Mouse (Mus musculus) stomach, postnatal 0 days (tissue): ENCODE measurements around the gene Col6a5.

ENCODE experiments used
- CTCF ChIP-seq: IDR thresholded peaks from 2 replicates; pipeline ENCODE4 v1.5.1; 2016; ENCODE audit warnings: antibody characterized with exemption, low read depth, mild to moderate bottlenecking, moderate library complexity
- EP300 ChIP-seq: optimal IDR thresholded peaks from 2 replicates; pipeline ENCODE3; 2016; ENCODE audit warnings: antibody characterized with exemption

DNA sequence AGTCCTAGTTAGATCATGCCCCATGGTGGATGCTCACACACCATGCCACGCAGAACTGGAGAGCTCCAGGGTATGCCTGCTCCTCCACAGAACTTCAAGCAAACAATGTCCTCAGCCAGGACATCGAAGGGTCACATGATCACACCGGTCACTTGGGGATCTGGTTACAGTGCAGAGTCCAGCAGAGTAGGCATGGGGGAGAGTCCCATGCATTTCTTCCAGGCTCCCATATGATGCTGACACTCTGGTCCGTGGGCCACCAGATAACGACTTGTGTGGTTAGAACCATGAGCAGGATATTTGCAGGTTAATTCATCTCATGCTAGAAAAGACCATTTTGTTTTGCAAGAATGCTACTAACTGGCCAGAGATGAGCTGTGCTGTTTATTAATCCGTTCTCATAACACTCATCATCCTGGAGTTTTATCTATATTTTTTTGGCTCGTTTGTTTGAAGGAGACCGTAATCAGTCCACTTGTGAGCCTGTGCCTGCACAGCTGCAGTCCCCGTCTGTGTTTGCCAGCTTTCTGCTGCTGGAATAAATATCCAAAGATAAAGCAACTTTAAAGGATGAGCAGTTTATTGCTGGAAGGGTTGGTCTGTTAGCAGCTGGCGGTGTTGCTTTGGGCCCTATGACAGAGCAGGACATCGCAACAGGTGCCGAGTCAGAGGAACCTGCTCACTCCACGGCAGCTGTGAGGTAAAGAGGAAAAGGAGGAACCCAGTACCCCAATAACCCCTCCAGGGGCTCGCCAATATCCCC lies 108.2 kb downstream of the Col6a5 start:
- TF ChIP-seq CTCF: no peak
- no peak for TF ChIP-seq EP300
